Mouse (Mus musculus) heart, embryonic 14.5 days (tissue): ENCODE measurements around the gene Setd4. TPM values are rescaled to one million over a fixed set of nuclear protein-coding genes. Genes with fewer than 3 reads are reported as not detected.
"Not testable (repeated sequence)": the region's sequence is repeated elsewhere in the genome, so short reads cannot be mapped to it uniquely, and the experiment has no call there.

ENCODE experiments used
- ATAC-seq: fragments of 200-750 bp; cut with Nextera tagmentation; 2 replicates; pipeline ENCODE4 v1.8.0; 2017; ENCODE audit warnings: low read depth, moderate TSS enrichment; ENCODE audit not compliant: insufficient number of reproducible peaks, insufficient read depth, low FRiP score
- H3K27ac ChIP-seq, 2 experiments: fragments of 200-500 bp in 1 of 2; fragments of 300-500 bp in 1 of 2; sonication (generic) in 1 of 2; replicated peaks in 1 of 2; 2 replicates each; pipeline ENCODE4 v1.5.1; 2012 to 2014; ENCODE audit warnings: low read depth in 2 of 2, low read length in 2 of 2, control low read depth in 1 of 2, mild to moderate bottlenecking in 1 of 2, mixed read lengths in 1 of 2; ENCODE audit not compliant: control insufficient read depth in 1 of 2, insufficient read depth in 1 of 2
- H3K27me3 ChIP-seq: fragments of 300-500 bp; sonication (generic); 2 replicates; pipeline ENCODE4 v1.6.1; 2014; ENCODE audit warnings: mild to moderate bottlenecking, low read length, control low read depth; ENCODE audit not compliant: control insufficient read depth, insufficient read depth
- H3K36me3 ChIP-seq: fragments of 300-500 bp; sonication (generic); 2 replicates; pipeline ENCODE4 v1.6.1; 2014; ENCODE audit warnings: mild to moderate bottlenecking, control low read depth, low read length, mixed read lengths; ENCODE audit not compliant: control insufficient read depth, insufficient read depth
- H3K4me1 ChIP-seq, 2 experiments: fragments of 200-500 bp in 1 of 2; fragments of 300-500 bp in 1 of 2; sonication (generic) in 1 of 2; 2 replicates each; pipeline ENCODE4 v1.6.1; 2012 to 2014; ENCODE audit warnings: low read length in 2 of 2, control low read depth in 1 of 2, mixed read lengths in 1 of 2; ENCODE audit not compliant: control insufficient read depth in 2 of 2, insufficient read depth in 2 of 2
- H3K4me2 ChIP-seq: fragments of 300-500 bp; sonication (generic); 2 replicates; pipeline ENCODE4 v1.6.1; 2014; ENCODE audit warnings: mild to moderate bottlenecking, low read length
- H3K4me3 ChIP-seq, 2 experiments: fragments of 200-500 bp in 1 of 2; fragments of 300-500 bp in 1 of 2; sonication (generic) in 1 of 2; 2 replicates each; pipeline ENCODE4 v1.5.1; 2012 to 2014; ENCODE audit warnings: low read length in 2 of 2, mild to moderate bottlenecking in 2 of 2, control low read depth in 1 of 2, low read depth in 1 of 2, moderate library complexity in 1 of 2; ENCODE audit not compliant: control insufficient read depth in 1 of 2, insufficient read depth in 1 of 2
- H3K9ac ChIP-seq: fragments of 300-500 bp; sonication (generic); 2 replicates; pipeline ENCODE4 v1.6.1; 2014; ENCODE audit warnings: mild to moderate bottlenecking, low read length
- H3K9me3 ChIP-seq: fragments of 300-500 bp; sonication (generic); 2 replicates; pipeline ENCODE4 v1.6.1; 2016; ENCODE audit warnings: low read length, control low read depth; ENCODE audit not compliant: control insufficient read depth
- WGBS: fragments of 180-500 bp; shearing (Covaris S2); extraction: QIAGEN DNeasy Blood & Tissue Kit; methylation state at CpG from one replicate; pipeline ENCODE4 v1.1.7; 2014; 5-methylcytosine and 5-hydroxymethylcytosine counted together
- polyA plus RNA-seq: library from polyadenylated mRNA; unstranded; fragments of >200 nt; fragmentation: Nextera tagmentation; extraction: Ambion mirVana; gene quantifications from 2 replicates; pipeline ENCODE4 v1.2.1, GENCODE M21; 2014

Gene Setd4
- 4.0 and 6.0 TPM in 2 replicates for polyA plus RNA-seq

- Histone ChIP-seq H3K4me3 (peak within 1 kb of the TSS; percentile 64 to 73), H3K27ac (peak within 1 kb of the TSS; percentile 88 to 92), H3K4me1 (peaks cover 6 to 10% of the 10 kb centered on the region in 2 experiments), H3K9ac (peak within 1 kb of the TSS; percentile 77), H3K9me3 (no peaks in the 10 kb centered on the region), H3K27me3 (no peaks in the 10 kb centered on the region), H3K4me2 (peak within 1 kb of the TSS; percentile 84), H3K36me3 (peaks cover 2% of the 10 kb centered on the region; the same call in 1 of the 2 replicates)
- peak; percentile 88 for ATAC-seq
- WGBS, result 1% methylated on average over 55 of the region's 55 CpGs
Measured at GRCm38 (mm10) chr16:93603439-93604212, at the start of gene Setd4. TSS of gene Setd4 (minus strand) at chr16:93604063.

GRCm38 (mm10) chr16:93648441-93649183, 44.7 kb upstream of the Setd4 start:
- WGBS, result 62% methylated on average over 5 of the region's 5 CpGs
- no peaks in the 10 kb centered on the region for H3K4me1 ChIP-seq
- no peak overlapping the region for H3K27ac ChIP-seq
- no peak for ATAC-seq
- no peak overlapping the region for H3K4me3 ChIP-seq
- H3K9me3 ChIP-seq, result no peaks in the 10 kb centered on the region
- no peaks in the 10 kb centered on the region for H3K27me3 ChIP-seq
- no peaks in the 10 kb centered on the region for H3K36me3 ChIP-seq
- H3K9ac ChIP-seq, result no peak overlapping the region
- H3K4me2 ChIP-seq, result no peak overlapping the region

- ATAC-seq, result no peak
- Histone ChIP-seq H3K27ac (no peak overlapping the region), H3K9ac (no peak overlapping the region), H3K36me3 (no peaks in the 10 kb centered on the region), H3K4me1 (no peaks in the 10 kb centered on the region), H3K4me2 (no peak overlapping the region), H3K4me3 (no peak overlapping the region), H3K27me3 (no peaks in the 10 kb centered on the region), H3K9me3 (no peaks in the 10 kb centered on the region)
- WGBS, result 41% methylated on average over 4 of the region's 4 CpGs
Measured at GRCm38 (mm10) chr16:93644006-93644405, 40.1 kb upstream of the Setd4 start.

- Histone ChIP-seq H3K27me3 (no peaks in the 10 kb centered on the region), H3K27ac (no peak within 1 kb of the TSS), H3K36me3 (no peaks in the 10 kb centered on the region), H3K9me3 (no peaks in the 10 kb centered on the region), H3K4me3 (no peak within 1 kb of the TSS), H3K4me2 (no peak within 1 kb of the TSS), H3K4me1 (no peaks in the 10 kb centered on the region), H3K9ac (no peak within 1 kb of the TSS)
- no peak for ATAC-seq
- 78% methylated on average over 23 of the region's 23 CpGs for WGBS
Measured at GRCm38 (mm10) chr16:93627761-93628400, 24.0 kb upstream of the Setd4 start, which contains the start of gene Gm5678. TSS of gene Gm5678 (plus strand) at chr16:93628097.

GRCm38 (mm10) chr16:93626745-93627144, 22.9 kb upstream of the Setd4 start:
- Histone ChIP-seq H3K4me3 (no peak overlapping the region), H3K9me3 (no peaks in the 10 kb centered on the region), H3K27ac (no peak overlapping the region), H3K4me2 (no peak overlapping the region), H3K27me3 (no peaks in the 10 kb centered on the region), H3K4me1 (no peaks in the 10 kb centered on the region), H3K36me3 (no peaks in the 10 kb centered on the region), H3K9ac (no peak overlapping the region)
- no peak for ATAC-seq
- WGBS, result 6% methylated on average over 1 of the region's 1 CpGs

GRCm38 (mm10) chr16:93624671-93625070, 20.8 kb upstream of the Setd4 start:
- Histone ChIP-seq H3K4me2 (no peak overlapping the region), H3K4me1 (no peaks in the 10 kb centered on the region), H3K27me3 (no peaks in the 10 kb centered on the region), H3K9me3 (no peaks in the 10 kb centered on the region), H3K4me3 (no peak overlapping the region), H3K36me3 (no peaks in the 10 kb centered on the region), H3K27ac (no peak overlapping the region), H3K9ac (no peak overlapping the region)
- WGBS, result 77% methylated on average over 4 of the region's 4 CpGs
- ATAC-seq, result no peak

- not testable (repeated sequence) for H3K27me3 ChIP-seq
- 74% methylated on average over 4 of the region's 4 CpGs for WGBS
Measured at GRCm38 (mm10) chr16:93623759-93624158, 19.9 kb upstream of the Setd4 start.

More at GRCm38 (mm10) chr16:93623759-93624158, 19.9 kb upstream of the Setd4 start:
- not testable (repeated sequence) for H3K9ac ChIP-seq, H3K4me3 ChIP-seq, H3K4me1 ChIP-seq, H3K9me3 ChIP-seq, H3K27ac ChIP-seq, H3K4me2 ChIP-seq, H3K36me3 ChIP-seq, ATAC-seq
